Mouse (Mus musculus) MEL (cell line): ENCODE results near the gene Rsad1. TPM values are rescaled to one million over a fixed set of nuclear protein-coding genes. Genes with fewer than 3 reads are reported as not detected.

Experiments used
- DNase-seq: peaks from one replicate; pipeline ENCODE4 v3.0.0; 2011; ENCODE audit warnings: low read depth, low spot score
- H3K27ac ChIP-seq: 2 replicates; pipeline ENCODE4 v1.5.1; 2012; ENCODE audit warnings: low read depth, mild to moderate bottlenecking, control low read depth, low read length, moderate library complexity; ENCODE audit not compliant: control insufficient read depth
- H3K27me3 ChIP-seq, 2 experiments: fragments of 150-350 bp in 1 of 2; sonication (generic) in 1 of 2; 2 replicates each; pipeline ENCODE4 v1.6.1; 2012; ENCODE audit warnings: low read length in 2 of 2, mild to moderate bottlenecking in 2 of 2, improper control_type of control experiment in 1 of 2, moderate library complexity in 1 of 2; ENCODE audit not compliant: insufficient read depth in 2 of 2, control insufficient read depth in 1 of 2
- H3K36me3 ChIP-seq, 2 experiments: 2 replicates each; pipeline ENCODE4 v1.6.1; 2012 to 2014; ENCODE audit warnings: low read length in 2 of 2, improper control_type of control experiment in 1 of 2, inconsistent platforms in 1 of 2, mild to moderate bottlenecking in 1 of 2; ENCODE audit not compliant: insufficient read depth in 2 of 2, control insufficient read depth in 1 of 2
- H3K4me1 ChIP-seq, 2 experiments: fragments of 150-350 bp in 1 of 2; sonication (generic) in 1 of 2; 2 replicates each; pipeline ENCODE4 v1.6.1; 2012; ENCODE audit warnings: low read length in 2 of 2, improper control_type of control experiment in 1 of 2, mild to moderate bottlenecking in 1 of 2; ENCODE audit not compliant: insufficient read depth in 2 of 2, control insufficient read depth in 1 of 2
- H3K4me3 ChIP-seq, 2 experiments: fragments of 150-350 bp in 1 of 2; sonication (generic) in 1 of 2; 2 replicates each; pipeline ENCODE4 v1.5.1; 2012; ENCODE audit warnings: low read depth in 2 of 2, low read length in 2 of 2, mild to moderate bottlenecking in 2 of 2, moderate library complexity in 2 of 2, control low read depth in 1 of 2, improper control_type of control experiment in 1 of 2; ENCODE audit not compliant: control insufficient read depth in 1 of 2, insufficient read depth in 1 of 2
- H3K79me2 ChIP-seq: 2 replicates; pipeline ENCODE4 v1.6.1; 2012; ENCODE audit warnings: mild to moderate bottlenecking, low read length, moderate library complexity; ENCODE audit not compliant: control insufficient read depth, poor library complexity, insufficient read depth
- H3K9ac ChIP-seq: 2 replicates; pipeline ENCODE4 v1.6.1; 2012; ENCODE audit warnings: low read depth, mild to moderate bottlenecking, control low read depth, low read length, moderate library complexity; ENCODE audit not compliant: control insufficient read depth, poor library complexity, severe bottlenecking
- H3K9me3 ChIP-seq: fragments of 150-350 bp; sonication (generic); replicated peaks from 2 replicates; pipeline ENCODE4 v1.6.1; 2012; ENCODE audit warnings: mild to moderate bottlenecking, low read length, improper control_type of control experiment, moderate library complexity; ENCODE audit not compliant: insufficient read depth
- BHLHE40 ChIP-seq: IDR thresholded peaks from 2 replicates; pipeline ENCODE4 v1.6.1; 2012; ENCODE audit warnings: low read depth, mild to moderate bottlenecking, inconsistent platforms, low read length, improper control_type of control experiment, borderline replicate concordance
- CHD2 ChIP-seq: IDR thresholded peaks from 2 replicates; pipeline ENCODE4 v1.6.1; 2011; ENCODE audit warnings: low read length, improper control_type of control experiment
- CTCF ChIP-seq, 3 experiments: IDR thresholded peaks in 2 of 3; conservative IDR thresholded peaks in 1 of 3; 2 replicates each; pipeline ENCODE4 v1.5.1; 2011 to 2012; ENCODE audit warnings: low read length in 3 of 3, low read depth in 2 of 3, mild to moderate bottlenecking in 2 of 3, improper control_type of control experiment in 1 of 3, inconsistent platforms in 1 of 3, mixed read lengths in 1 of 3, moderate library complexity in 1 of 3; ENCODE audit not compliant: control insufficient read depth in 1 of 3, insufficient read depth in 1 of 3, poor library complexity in 1 of 3, severe bottlenecking in 1 of 3
- E2F4 ChIP-seq: IDR thresholded peaks from 2 replicates; pipeline ENCODE4 v1.6.1; 2011; ENCODE audit warnings: low read depth, low read length, improper control_type of control experiment, borderline replicate concordance
- ELF1 ChIP-seq: IDR thresholded peaks from 2 replicates; pipeline ENCODE4 v1.6.1; 2014; ENCODE audit warnings: low read depth, mild to moderate bottlenecking, inconsistent platforms, low read length, improper control_type of control experiment, moderate library complexity
- EP300 ChIP-seq, 2 experiments: IDR thresholded peaks; 2 replicates each; pipeline ENCODE4 v1.6.1; 2011; ENCODE audit warnings: improper control_type of control experiment in 2 of 2, low read length in 2 of 2, low read depth in 1 of 2, mild to moderate bottlenecking in 1 of 2
- GABPA ChIP-seq: IDR thresholded peaks from 2 replicates; pipeline ENCODE4 v1.6.1; 2012; ENCODE audit warnings: low read depth, mild to moderate bottlenecking, inconsistent platforms, low read length, improper control_type of control experiment, moderate library complexity
- HCFC1 ChIP-seq: IDR thresholded peaks from 2 replicates; pipeline ENCODE4 v1.6.1; 2012; ENCODE audit warnings: low read depth, mild to moderate bottlenecking, inconsistent platforms, low read length, improper control_type of control experiment, moderate library complexity
- JUND ChIP-seq: IDR thresholded peaks from 2 replicates; pipeline ENCODE4 v1.6.1; 2011; ENCODE audit warnings: low read depth, mild to moderate bottlenecking, improper control_type of control experiment, low read length
- MAX ChIP-seq: IDR thresholded peaks from 2 replicates; pipeline ENCODE4 v1.6.1; 2011; ENCODE audit warnings: low read length, improper control_type of control experiment
- MAZ ChIP-seq: IDR thresholded peaks from 2 replicates; pipeline ENCODE4 v1.6.1; 2012; ENCODE audit warnings: low read depth, mild to moderate bottlenecking, inconsistent platforms, low read length, improper control_type of control experiment
- MEF2A ChIP-seq: IDR thresholded peaks from 2 replicates; pipeline ENCODE4 v1.6.1; 2014; ENCODE audit warnings: low read depth, mild to moderate bottlenecking, inconsistent platforms, low read length, improper control_type of control experiment; ENCODE audit not compliant: poor library complexity, insufficient replicate concordance, severe bottlenecking; ENCODE audit errors: extremely low read depth
- MYB ChIP-seq: IDR thresholded peaks from 2 replicates; pipeline ENCODE4 v1.6.1; 2011; ENCODE audit warnings: mild to moderate bottlenecking, low read depth, low read length, improper control_type of control experiment
- NELFE ChIP-seq: IDR thresholded peaks from 2 replicates; pipeline ENCODE4 v1.6.1; 2011; ENCODE audit warnings: low read depth, low read length, improper control_type of control experiment
- NRF1 ChIP-seq: IDR thresholded peaks from 2 replicates; pipeline ENCODE4 v1.6.1; 2014; ENCODE audit warnings: low read depth, mild to moderate bottlenecking, inconsistent platforms, low read length, improper control_type of control experiment, moderate library complexity; ENCODE audit not compliant: poor library complexity, insufficient read depth, severe bottlenecking
- POLR2AphosphoS2 ChIP-seq: IDR thresholded peaks from 2 replicates; pipeline ENCODE4 v1.6.1; 2011; ENCODE audit warnings: low read length, improper control_type of control experiment
- POLR2AphosphoS5 ChIP-seq: IDR thresholded peaks from 2 replicates; pipeline ENCODE4 v1.6.1; 2012; ENCODE audit warnings: low read depth, borderline replicate concordance, mild to moderate bottlenecking, inconsistent platforms, low read length, moderate library complexity, mixed read lengths
- RAD21 ChIP-seq: IDR thresholded peaks from 2 replicates; pipeline ENCODE4 v1.6.1; 2011; ENCODE audit warnings: mild to moderate bottlenecking, low read depth, low read length, improper control_type of control experiment
- USF1 ChIP-seq: IDR thresholded peaks from 2 replicates; pipeline ENCODE4 v1.6.1; 2014; ENCODE audit warnings: low read depth, mild to moderate bottlenecking, inconsistent platforms, low read length, improper control_type of control experiment, moderate library complexity
- ZC3H11A ChIP-seq: IDR thresholded peaks from 2 replicates; pipeline ENCODE4 v1.6.1; 2012; ENCODE audit warnings: low read depth, mild to moderate bottlenecking, inconsistent platforms, low read length, improper control_type of control experiment
- ZKSCAN1 ChIP-seq: IDR thresholded peaks from 2 replicates; pipeline ENCODE4 v1.6.1; 2012; ENCODE audit warnings: low read depth, mild to moderate bottlenecking, inconsistent platforms, low read length, improper control_type of control experiment, moderate library complexity
- ZNF384 ChIP-seq: IDR thresholded peaks from 2 replicates; pipeline ENCODE4 v1.6.1; 2012; ENCODE audit warnings: low read depth, mild to moderate bottlenecking, inconsistent platforms, low read length, improper control_type of control experiment
- polyA plus RNA-seq, 2 experiments: library from polyadenylated mRNA; stranded (reverse) in 1 of 2; unstranded in 1 of 2; fragments of >175 nt in 1 of 2; fragments of >200 nt in 1 of 2; gene quantifications; 2 replicates each; pipeline versions ENCODE4 v1.2.1 to v1.2.4; 2012; ENCODE audit warnings: low replicate concordance in 2 of 2, low read depth in 1 of 2; ENCODE audit not compliant: insufficient read length in 2 of 2, insufficient read depth in 1 of 2, missing spikeins in 1 of 2
- total RNA-seq: library from RNA; depleted of rRNA; stranded (reverse); fragments of 300-350 nt; gene quantifications from 2 replicates; pipeline ENCODE4 v1.2.3, GENCODE M21; 2012

Gene Rsad1
- total and polyA plus RNA-seq, 3 experiments, result 24.0 to 28.7 TPM; not detected in 1

- TF ChIP-seq ZKSCAN1 (no peak), GABPA (no peak; the same call in 1 of the 2 replicates), ZC3H11A (no peak; the same call in 1 of the 2 replicates), CTCF (IDR thresholded peaks at IDR 0.05 in 2 of 3, conservative IDR thresholded peaks at IDR 0.05 in 1 of 3; ENCODE audit: control insufficient read depth in 1 of 3, insufficient read depth in 1 of 3, low read depth in 2 of 3, low read length in 3 of 3, poor library complexity in 1 of 3, severe bottlenecking in 1 of 3) (peak; percentile 76 to 97 (median 79)), MAZ (peak; percentile 56; the same call in 1 of the 2 replicates)
Observed at GRCm38 (mm10) chr11:94548888-94549690, at the start of gene Rsad1 (continued).

- H3K27ac ChIP-seq, result no peak overlapping the region
- no peak overlapping the region for H3K4me3 ChIP-seq
- H3K27me3 ChIP-seq, result no peaks in the 10 kb centered on the region
- no peak overlapping the region for H3K9ac ChIP-seq
- peaks cover 0 to 9% of the 10 kb centered on the region in 2 experiments; a peak in 2 of 4 replicates for H3K36me3 ChIP-seq
- no peak for DNase-seq
- H3K4me1 ChIP-seq, result peaks cover 3 to 19% of the 10 kb centered on the region in 2 experiments; a peak in 3 of 4 replicates
- H3K9me3 ChIP-seq, result no peaks in the 10 kb centered on the region
- no peaks in the 10 kb centered on the region; the same call in 1 of the 2 replicates for H3K79me2 ChIP-seq
- TF ChIP-seq USF1, result no peak
- no peak for TF ChIP-seq NELFE
- TF ChIP-seq BHLHE40, result no peak
- no peak for TF ChIP-seq JUND
Observed at GRCm38 (mm10) chr11:94598437-94599120, 49.5 kb upstream of the Rsad1 start.

DNA sequence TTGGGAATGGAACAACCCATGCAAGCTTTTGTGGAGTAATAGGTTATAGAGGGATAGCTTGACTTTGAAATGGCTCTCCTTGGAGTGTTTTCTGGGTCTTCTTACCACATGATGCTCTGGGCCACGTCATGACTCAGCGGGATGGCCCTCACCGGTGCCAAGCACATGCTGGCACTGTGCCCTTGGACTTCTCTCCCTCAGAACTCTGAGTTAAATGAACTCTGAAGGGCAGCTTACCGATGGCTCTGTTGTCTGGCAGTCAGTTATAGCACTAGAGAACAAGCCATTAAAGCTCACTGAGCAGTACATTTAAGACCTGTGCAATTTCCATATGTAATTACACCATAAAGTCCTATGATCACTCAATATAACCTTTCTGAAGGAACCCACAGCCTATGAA is 48.3 kb upstream of the Rsad1 start:
- H3K9ac ChIP-seq, result no peak overlapping the region
- H3K27me3 ChIP-seq, result no peaks in the 10 kb centered on the region
- no peak for TF ChIP-seq E2F4
- TF ChIP-seq RAD21, result no peak
- no peak for TF ChIP-seq MYB
- TF ChIP-seq MAX, result no peak
- TF ChIP-seq ZNF384, result no peak
- no peak for TF ChIP-seq CTCF (IDR thresholded peaks at IDR 0.05 in 2 of 3, conservative IDR thresholded peaks at IDR 0.05 in 1 of 3; ENCODE audit: control insufficient read depth in 1 of 3, insufficient read depth in 1 of 3, low read depth in 2 of 3, low read length in 3 of 3, poor library complexity in 1 of 3, severe bottlenecking in 1 of 3)
- TF ChIP-seq HCFC1, result no peak
- no peak for TF ChIP-seq POLR2AphosphoS2
- no peak for TF ChIP-seq EP300 (IDR thresholded peaks at IDR 0.05; ENCODE audit: low read depth in 1 of 2, low read length in 2 of 2)
- no peak for TF ChIP-seq ELF1
- TF ChIP-seq GABPA, result no peak
- TF ChIP-seq NRF1, result no peak
- TF ChIP-seq MEF2A, result no peak
- no peak for TF ChIP-seq CHD2
- TF ChIP-seq POLR2AphosphoS5, result no peak
- TF ChIP-seq USF1, result no peak
- no peak for DNase-seq
- no peaks in the 10 kb centered on the region for H3K9me3 ChIP-seq
- peaks cover 0 to 9% of the 10 kb centered on the region in 2 experiments; a peak in 2 of 4 replicates for H3K36me3 ChIP-seq
- no peak overlapping the region for H3K4me3 ChIP-seq
- no peak overlapping the region for H3K27ac ChIP-seq
- no peaks in the 10 kb centered on the region; the same call in 1 of the 2 replicates for H3K79me2 ChIP-seq
- peaks cover 3 to 17% of the 10 kb centered on the region in 2 experiments; a peak in 3 of 4 replicates for H3K4me1 ChIP-seq
